Mouse (Mus musculus): ENCODE data around the gene Polg2.

- no peak for TF ChIP-seq POLR2A (IDR thresholded peaks at IDR 0.05; ENCODE audit: low read depth, low read length)
- no peak for TF ChIP-seq CTCF (conservative IDR thresholded peaks at IDR 0.05; ENCODE audit: insufficient read depth, insufficient read length, low read depth, low read length)
Measured at GRCm38 (mm10) chr11:106742388-106742841, 36.9 kb downstream of the Polg2 start.

Data from kidney, adult 2 months (tissue).